Mouse (Mus musculus) liver, embryonic 14.5 days (tissue): ENCODE data around the gene Casp8.

Experiments
- CTCF ChIP-seq: IDR thresholded peaks from 2 replicates; pipeline ENCODE4 v1.5.1; 2016; ENCODE audit warnings: antibody characterized with exemption, low read depth, control low read depth
- EP300 ChIP-seq: IDR thresholded peaks from 2 replicates; pipeline ENCODE4 v1.6.1; 2016; ENCODE audit warnings: antibody characterized with exemption, low read depth

DNA sequence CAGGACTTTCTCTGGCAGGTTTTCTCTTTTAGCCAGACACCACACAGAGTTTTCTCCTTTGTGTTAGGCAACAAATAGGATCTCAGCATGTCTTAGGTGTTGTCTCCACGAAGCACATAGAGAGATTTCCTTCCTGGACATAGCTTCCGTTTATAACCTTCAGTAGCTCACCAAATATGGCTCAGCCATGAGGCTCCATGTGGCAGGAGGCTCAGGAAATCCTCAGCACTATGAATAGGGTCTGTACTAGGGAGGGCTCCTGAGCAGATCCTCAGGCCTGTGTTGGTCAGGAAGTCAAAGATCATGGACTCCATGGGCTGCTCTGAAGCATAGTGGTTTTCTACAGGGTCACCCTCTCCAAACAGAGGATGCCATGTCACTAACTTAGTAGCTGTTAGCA, 37.0 kb downstream of the Casp8 start:
- no peak for TF ChIP-seq CTCF
- TF ChIP-seq EP300 = no peak
